Mouse (Mus musculus): ENCODE results near the gene Acvrl1.

The Acvrl1 gene

DNA sequence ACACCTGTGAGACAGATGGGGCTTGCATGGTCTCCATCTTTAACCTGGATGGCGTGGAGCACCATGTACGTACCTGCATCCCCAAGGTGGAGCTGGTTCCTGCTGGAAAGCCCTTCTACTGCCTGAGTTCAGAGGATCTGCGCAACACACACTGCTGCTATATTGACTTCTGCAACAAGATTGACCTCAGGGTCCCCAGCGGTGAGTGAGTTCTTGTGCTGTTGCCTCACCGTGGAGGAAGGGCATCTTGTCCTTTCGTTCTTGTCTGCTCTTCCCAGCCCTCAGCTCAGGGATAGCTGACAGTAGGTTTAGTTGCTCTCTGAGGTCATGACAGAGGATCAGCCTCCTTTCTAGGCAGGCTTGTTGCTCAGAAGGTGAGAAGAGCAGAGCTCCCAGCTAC lies 65.6 kb downstream of the Acvrl1 start:
- no peak for DNase-seq
